Mouse (Mus musculus) neural tube, embryonic 13.5 days (tissue): ENCODE results near the gene Hhip. TPM values are rescaled to one million over a fixed set of nuclear protein-coding genes. Genes with fewer than 3 reads are reported as not detected.
"Not testable (repeated sequence)": the region's sequence is repeated elsewhere in the genome, so short reads cannot be mapped to it uniquely, and the experiment has no call there.

ENCODE experiments used
- ATAC-seq: fragments of 200-750 bp; cut with Nextera tagmentation; 2 replicates; pipeline ENCODE4 v1.8.0; 2017; ENCODE audit warnings: low read depth, mild to moderate bottlenecking, moderate TSS enrichment, moderate library complexity
- H3K27ac ChIP-seq: fragments of 300-500 bp; sonication (generic); replicated peaks from 2 replicates; pipeline ENCODE4 v1.5.1; 2015; ENCODE audit warnings: moderate library complexity, mild to moderate bottlenecking, inconsistent platforms
- H3K27me3 ChIP-seq: fragments of 300-500 bp; sonication (generic); 2 replicates; pipeline ENCODE4 v1.6.1; 2015; ENCODE audit warnings: mild to moderate bottlenecking, inconsistent platforms
- H3K36me3 ChIP-seq: fragments of 300-500 bp; sonication (generic); 2 replicates; pipeline ENCODE4 v1.6.1; 2015; ENCODE audit warnings: mild to moderate bottlenecking, inconsistent platforms
- H3K4me1 ChIP-seq: fragments of 300-500 bp; sonication (generic); replicated peaks from 2 replicates; pipeline ENCODE4 v1.6.1; 2015; ENCODE audit warnings: inconsistent platforms
- H3K4me2 ChIP-seq: fragments of 300-500 bp; sonication (generic); 2 replicates; pipeline ENCODE4 v1.6.1; 2015; ENCODE audit warnings: inconsistent platforms, mild to moderate bottlenecking, moderate library complexity
- H3K4me3 ChIP-seq: fragments of 300-500 bp; sonication (generic); 2 replicates; pipeline ENCODE4 v1.5.1; 2015; ENCODE audit warnings: mild to moderate bottlenecking, inconsistent platforms
- H3K9ac ChIP-seq: fragments of 300-500 bp; sonication (generic); 2 replicates; pipeline ENCODE4 v1.6.1; 2015; ENCODE audit warnings: moderate library complexity, mild to moderate bottlenecking, inconsistent platforms
- H3K9me3 ChIP-seq: fragments of 300-500 bp; sonication (generic); 2 replicates; pipeline ENCODE4 v1.6.1; 2016; ENCODE audit warnings: inconsistent platforms
- WGBS: fragments of 180-500 bp; shearing (Covaris S2); methylation state at CpG from one replicate; pipeline ENCODE4 v1.1.7; 2015; 5-methylcytosine and 5-hydroxymethylcytosine counted together
- polyA plus RNA-seq: library from polyadenylated mRNA; unstranded; fragments of >200 nt; fragmentation: Nextera tagmentation; extraction: Ambion mirVana; gene quantifications from 2 replicates; pipeline ENCODE4 v1.2.1, GENCODE M21; 2015

The Hhip gene
- polyA plus RNA-seq, 1 experiment from 2014 or later: 2.5 TPM

GRCm38 (mm10) chr8:80037644-80038253, 20.1 kb downstream of the Hhip start:
- Histone ChIP-seq H3K36me3 (no peaks in the 10 kb centered on the region), H3K27ac (no peak overlapping the region), H3K9me3 (no peaks in the 10 kb centered on the region), H3K27me3 (no peaks in the 10 kb centered on the region), H3K4me1 (no peaks in the 10 kb centered on the region; the same call in 1 of the 2 replicates), H3K9ac (no peak overlapping the region), H3K4me3 (no peak overlapping the region), H3K4me2 (no peak overlapping the region)
- WGBS: 29% methylated on average over 4 of the region's 4 CpGs
- no peak for ATAC-seq

- Histone ChIP-seq H3K27ac (no peak overlapping the region), H3K4me3 (no peak overlapping the region), H3K4me1 (peaks cover 12% of the 10 kb centered on the region; the same call in 1 of the 2 replicates), H3K9me3 (no peaks in the 10 kb centered on the region), H3K36me3 (no peaks in the 10 kb centered on the region), H3K27me3 (no peaks in the 10 kb centered on the region), H3K4me2 (no peak overlapping the region), H3K9ac (no peak overlapping the region)
- 40% methylated on average over 3 of the region's 3 CpGs for WGBS
- ATAC-seq: no peak
Observed at GRCm38 (mm10) chr8:80032604-80033003, 25.2 kb downstream of the Hhip start.

- no peaks in the 10 kb centered on the region for H3K27me3 ChIP-seq
- H3K4me2 ChIP-seq: no peak overlapping the region
- peaks cover 12% of the 10 kb centered on the region; the same call in 1 of the 2 replicates for H3K4me1 ChIP-seq
- 49% methylated on average over 15 of the region's 15 CpGs for WGBS
- no peaks in the 10 kb centered on the region for H3K9me3 ChIP-seq
- ATAC-seq: no peak
- no peak overlapping the region for H3K4me3 ChIP-seq
- no peak overlapping the region for H3K27ac ChIP-seq
- no peaks in the 10 kb centered on the region for H3K36me3 ChIP-seq
- no peak overlapping the region for H3K9ac ChIP-seq
Observed at GRCm38 (mm10) chr8:80031330-80032293, 26.2 kb downstream of the Hhip start.

- Histone ChIP-seq H3K9ac (no peak overlapping the region), H3K4me1 (peaks cover 12% of the 10 kb centered on the region; the same call in 1 of the 2 replicates), H3K27me3 (no peaks in the 10 kb centered on the region), H3K27ac (no peak overlapping the region), H3K4me3 (no peak overlapping the region), H3K4me2 (no peak overlapping the region), H3K36me3 (no peaks in the 10 kb centered on the region), H3K9me3 (no peaks in the 10 kb centered on the region)
- no peak for ATAC-seq
- 43% methylated on average over 6 of the region's 6 CpGs for WGBS
Observed at GRCm38 (mm10) chr8:80029631-80030030, 28.2 kb downstream of the Hhip start.

- no peak for ATAC-seq
- Histone ChIP-seq H3K9me3 (no peaks in the 10 kb centered on the region), H3K27ac (no peak overlapping the region), H3K27me3 (no peaks in the 10 kb centered on the region), H3K36me3 (no peaks in the 10 kb centered on the region), H3K9ac (no peak overlapping the region), H3K4me3 (no peak overlapping the region), H3K4me1 (no peaks in the 10 kb centered on the region), H3K4me2 (no peak overlapping the region)
- WGBS: 89% methylated on average over 5 of the region's 5 CpGs
Observed at GRCm38 (mm10) chr8:80020469-80020868, 37.3 kb downstream of the Hhip start.

- no peak overlapping the region for H3K4me2 ChIP-seq
- no peak overlapping the region for H3K4me3 ChIP-seq
- no peaks in the 10 kb centered on the region for H3K9me3 ChIP-seq
- no peaks in the 10 kb centered on the region for H3K36me3 ChIP-seq
- WGBS: 93% methylated on average over 2 of the region's 2 CpGs
- no peak overlapping the region for H3K9ac ChIP-seq
- ATAC-seq: no peak
- no peaks in the 10 kb centered on the region for H3K4me1 ChIP-seq
- H3K27ac ChIP-seq: no peak overlapping the region
- no peaks in the 10 kb centered on the region for H3K27me3 ChIP-seq
Observed at GRCm38 (mm10) chr8:80015818-80016217, 42.0 kb downstream of the Hhip start.

GRCm38 (mm10) chr8:80004421-80004820, 53.4 kb downstream of the Hhip start:
- no peak overlapping the region for H3K9ac ChIP-seq
- H3K4me3 ChIP-seq: no peak overlapping the region
- H3K4me1 ChIP-seq: no peaks in the 10 kb centered on the region
- H3K27ac ChIP-seq: no peak overlapping the region
- H3K27me3 ChIP-seq: no peaks in the 10 kb centered on the region
- no peak for ATAC-seq
- WGBS: 89% methylated on average over 5 of the region's 5 CpGs
- H3K4me2 ChIP-seq: no peak overlapping the region
- H3K9me3 ChIP-seq: no peaks in the 10 kb centered on the region
- no peaks in the 10 kb centered on the region for H3K36me3 ChIP-seq

GRCm38 (mm10) chr8:80002313-80002712, 55.5 kb downstream of the Hhip start:
- ATAC-seq: no peak
- Histone ChIP-seq H3K27me3 (no peaks in the 10 kb centered on the region), H3K27ac (no peak overlapping the region), H3K4me3 (no peak overlapping the region), H3K9me3 (no peaks in the 10 kb centered on the region), H3K4me1 (no peaks in the 10 kb centered on the region), H3K36me3 (no peaks in the 10 kb centered on the region), H3K9ac (no peak overlapping the region), H3K4me2 (no peak overlapping the region)
- 90% methylated on average over 5 of the region's 5 CpGs for WGBS

GRCm38 (mm10) chr8:79995075-79995474, 62.7 kb downstream of the Hhip start:
- H3K4me3 ChIP-seq: no peak overlapping the region
- H3K9me3 ChIP-seq: no peaks in the 10 kb centered on the region
- H3K36me3 ChIP-seq: no peaks in the 10 kb centered on the region
- no peaks in the 10 kb centered on the region for H3K27me3 ChIP-seq
- ATAC-seq: no peak
- H3K9ac ChIP-seq: no peak overlapping the region
- WGBS: 69% methylated on average over 6 of the region's 6 CpGs
- peaks cover 5% of the 10 kb centered on the region; the same call in 1 of the 2 replicates for H3K4me1 ChIP-seq
- H3K4me2 ChIP-seq: no peak overlapping the region
- H3K27ac ChIP-seq: no peak overlapping the region

GRCm38 (mm10) chr8:79993507-79993906, 64.3 kb downstream of the Hhip start:
- Histone ChIP-seq H3K4me2 (no peak overlapping the region), H3K36me3 (no peaks in the 10 kb centered on the region), H3K9me3 (no peaks in the 10 kb centered on the region), H3K4me3 (no peak overlapping the region), H3K27ac (no peak overlapping the region), H3K4me1 (peaks cover 5% of the 10 kb centered on the region; the same call in 1 of the 2 replicates), H3K9ac (no peak overlapping the region), H3K27me3 (no peaks in the 10 kb centered on the region)
- ATAC-seq: no peak
- 81% methylated on average over 1 of the region's 1 CpGs for WGBS

- Histone ChIP-seq H3K4me1 (peaks cover 5% of the 10 kb centered on the region; the same call in 1 of the 2 replicates), H3K9me3 (no peaks in the 10 kb centered on the region), H3K27me3 (no peaks in the 10 kb centered on the region), H3K4me3 (no peak overlapping the region), H3K9ac (no peak overlapping the region), H3K4me2 (no peak overlapping the region), H3K36me3 (no peaks in the 10 kb centered on the region), H3K27ac (no peak overlapping the region)
- 41% methylated on average over 9 of the region's 9 CpGs for WGBS
- no peak for ATAC-seq
Observed at GRCm38 (mm10) chr8:79992121-79992848, 65.5 kb downstream of the Hhip start.

- not testable (repeated sequence) for ATAC-seq, H3K9me3 ChIP-seq, H3K27me3 ChIP-seq, H3K4me1 ChIP-seq, H3K36me3 ChIP-seq, H3K4me3 ChIP-seq, H3K27ac ChIP-seq, H3K9ac ChIP-seq, H3K4me2 ChIP-seq
- WGBS: 77% methylated on average over 1 of the region's 2 CpGs
Observed at GRCm38 (mm10) chr8:79991420-79991819, 66.4 kb downstream of the Hhip start.
